Mouse (Mus musculus): ENCODE measurements around the gene Ppp1r21. TPM values are rescaled to one million over a fixed set of nuclear protein-coding genes. Genes with fewer than 3 reads are reported as not detected.

Gene Ppp1r21
- polyA plus RNA-seq, 1 experiment from 2014 or later, result 16.6 TPM

GRCm38 (mm10) chr17:88629381-88629759 is 99.5 kb downstream of the Ppp1r21 start:
- DNase-seq (ENCODE audit: low spot score), result peak; percentile 34
- H3K4me2 ChIP-seq, result peak overlapping the region; percentile 20
- H3K9me3 ChIP-seq (ENCODE audit: control insufficient read depth, low read length), result no peaks in the 10 kb centered on the region
- H3K4me3 ChIP-seq (ENCODE audit: low read depth, low read length), result no peak overlapping the region
- no peaks in the 10 kb centered on the region for H3K27me3 ChIP-seq (replicated peaks; ENCODE audit: control insufficient read depth, insufficient read depth, low read length)
- WGBS, result 12% methylated on average over 4 of the region's 4 CpGs
- H3K36me3 ChIP-seq (ENCODE audit: control insufficient read depth, insufficient read depth, low read length), result no peaks in the 10 kb centered on the region
- peak; percentile 27 for ATAC-seq (replicated peaks; ENCODE audit: low FRiP score)
- no peak overlapping the region for H3K9ac ChIP-seq (ENCODE audit: low read depth, low read length)
- peak overlapping the region; percentile 62 for H3K27ac ChIP-seq (ENCODE audit: low read depth, low read length)
- H3K4me1 ChIP-seq (replicated peaks; ENCODE audit: control insufficient read depth, insufficient read depth, low read length), result peaks cover 12% of the 10 kb centered on the region

DNA sequence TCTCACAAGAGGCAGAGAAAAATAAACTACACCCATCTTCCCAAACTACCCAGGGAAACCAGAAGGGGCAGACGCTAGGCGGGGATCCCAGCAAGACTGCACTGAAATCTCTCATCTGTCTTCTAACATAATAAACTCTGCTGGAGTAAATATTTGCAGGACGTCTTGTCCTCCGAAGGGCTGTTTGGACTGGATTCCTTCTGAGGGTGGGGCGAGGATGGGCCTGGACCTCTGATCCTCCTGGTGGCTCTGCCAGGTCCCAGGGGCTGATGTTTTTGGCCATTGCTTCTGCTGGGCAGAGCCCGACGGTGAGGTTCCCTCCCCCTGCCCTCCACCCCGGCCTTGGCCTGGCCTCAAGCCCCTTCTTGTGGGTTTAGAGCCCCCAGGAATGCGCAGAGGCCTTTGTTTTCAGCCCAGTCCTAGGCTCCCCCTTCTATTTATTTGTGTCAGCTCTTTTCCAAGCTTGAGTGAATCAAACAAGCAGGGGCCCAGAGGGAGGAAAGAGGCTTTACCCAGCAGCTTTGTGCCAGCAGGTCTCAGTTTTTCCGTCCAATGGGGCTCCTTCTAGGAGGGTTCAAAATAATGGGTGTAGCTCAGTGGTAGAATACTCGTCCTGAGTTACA is 100.1 kb downstream of the Ppp1r21 start:
- Histone ChIP-seq H3K27me3 (replicated peaks; ENCODE audit: control insufficient read depth, insufficient read depth, low read length) (no peaks in the 10 kb centered on the region), H3K4me2 (no peak overlapping the region; the same call in none of the 2 replicates), H3K27ac (ENCODE audit: low read depth, low read length) (peak overlapping the region; percentile 62), H3K4me3 (ENCODE audit: low read depth, low read length) (no peak overlapping the region), H3K9ac (ENCODE audit: low read depth, low read length) (no peak overlapping the region), H3K4me1 (replicated peaks; ENCODE audit: control insufficient read depth, insufficient read depth, low read length) (peaks cover 12% of the 10 kb centered on the region), H3K9me3 (ENCODE audit: control insufficient read depth, low read length) (no peaks in the 10 kb centered on the region), H3K36me3 (ENCODE audit: control insufficient read depth, insufficient read depth, low read length) (no peaks in the 10 kb centered on the region)
- 47% methylated on average over 11 of the region's 11 CpGs for WGBS
- DNase-seq (ENCODE audit: low spot score), result peak; percentile 25
- ATAC-seq (replicated peaks; ENCODE audit: low FRiP score), result no peak

DNA sequence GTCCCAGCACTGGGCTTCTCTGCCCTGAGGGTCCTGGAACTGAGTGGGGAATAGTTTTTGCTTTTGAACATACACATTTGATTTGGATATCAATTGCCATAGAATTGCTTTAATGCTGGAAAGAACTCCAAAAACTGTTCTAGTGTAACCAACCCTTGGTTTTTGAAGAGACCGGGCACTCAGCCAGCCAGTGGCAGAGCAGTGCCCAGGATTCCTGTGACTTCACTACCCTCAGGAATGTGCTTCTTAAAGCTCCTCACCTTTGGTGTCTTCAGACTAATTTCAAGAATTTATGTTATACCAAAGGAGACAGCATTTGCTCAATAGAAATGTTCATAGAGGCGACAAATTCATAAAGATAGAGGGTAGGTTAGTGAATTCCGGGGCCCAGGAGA is 100.6 kb downstream of the Ppp1r21 start:
- H3K27me3 ChIP-seq (replicated peaks; ENCODE audit: control insufficient read depth, insufficient read depth, low read length), result no peaks in the 10 kb centered on the region
- no peak overlapping the region for H3K9ac ChIP-seq (ENCODE audit: low read depth, low read length)
- DNase-seq (ENCODE audit: low spot score), result peak; percentile 6
- no peak for ATAC-seq (replicated peaks; ENCODE audit: low FRiP score)
- H3K4me2 ChIP-seq, result no peak overlapping the region
- H3K9me3 ChIP-seq (ENCODE audit: control insufficient read depth, low read length), result no peaks in the 10 kb centered on the region
- WGBS, result 75% methylated on average over 3 of the region's 3 CpGs
- H3K4me3 ChIP-seq (ENCODE audit: low read depth, low read length), result no peak overlapping the region
- no peak overlapping the region for H3K27ac ChIP-seq (ENCODE audit: low read depth, low read length)
- no peaks in the 10 kb centered on the region for H3K36me3 ChIP-seq (ENCODE audit: control insufficient read depth, insufficient read depth, low read length)
- H3K4me1 ChIP-seq (replicated peaks; ENCODE audit: control insufficient read depth, insufficient read depth, low read length), result peaks cover 11% of the 10 kb centered on the region

DNA sequence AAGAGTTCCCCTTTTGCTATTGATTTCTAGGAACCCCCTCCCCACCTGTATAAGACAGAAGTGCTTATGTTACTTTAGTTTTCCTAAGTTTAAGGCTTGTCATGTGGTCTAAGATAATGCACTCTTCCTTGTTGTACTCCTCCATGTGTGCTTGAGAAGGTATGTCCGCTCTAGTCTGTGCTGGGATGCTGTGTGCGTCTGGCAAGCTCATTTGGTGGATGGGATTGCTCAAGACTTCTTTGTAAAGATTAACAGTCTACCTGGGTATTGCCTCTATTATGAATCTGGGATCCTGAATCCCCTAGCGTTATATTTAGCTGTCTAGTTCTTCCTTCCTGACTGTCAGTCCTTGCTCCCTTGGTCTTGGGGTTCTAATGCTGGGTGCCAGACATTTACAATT is 102.7 kb downstream of the Ppp1r21 start:
- Histone ChIP-seq H3K27ac (ENCODE audit: low read depth, low read length) (no peak overlapping the region), H3K4me2 (no peak overlapping the region), H3K27me3 (replicated peaks; ENCODE audit: control insufficient read depth, insufficient read depth, low read length) (no peaks in the 10 kb centered on the region), H3K9ac (ENCODE audit: low read depth, low read length) (no peak overlapping the region), H3K9me3 (ENCODE audit: control insufficient read depth, low read length) (no peaks in the 10 kb centered on the region), H3K4me1 (replicated peaks; ENCODE audit: control insufficient read depth, insufficient read depth, low read length) (peaks cover 10% of the 10 kb centered on the region), H3K36me3 (ENCODE audit: control insufficient read depth, insufficient read depth, low read length) (no peaks in the 10 kb centered on the region), H3K4me3 (ENCODE audit: low read depth, low read length) (no peak overlapping the region)
- DNase-seq (ENCODE audit: low spot score) (peak; percentile 1), ATAC-seq (replicated peaks; ENCODE audit: low FRiP score) (no peak)
- WGBS, result 88% methylated on average over 3 of the region's 3 CpGs

GRCm38 (mm10) chr17:88636076-88636475 is 106.2 kb downstream of the Ppp1r21 start:
- Histone ChIP-seq H3K9me3 (ENCODE audit: control insufficient read depth, low read length) (no peaks in the 10 kb centered on the region), H3K36me3 (ENCODE audit: control insufficient read depth, insufficient read depth, low read length) (no peaks in the 10 kb centered on the region), H3K4me3 (ENCODE audit: low read depth, low read length) (no peak overlapping the region), H3K4me1 (replicated peaks; ENCODE audit: control insufficient read depth, insufficient read depth, low read length) (no peaks in the 10 kb centered on the region), H3K4me2 (no peak overlapping the region), H3K27me3 (replicated peaks; ENCODE audit: control insufficient read depth, insufficient read depth, low read length) (no peaks in the 10 kb centered on the region), H3K9ac (ENCODE audit: low read depth, low read length) (no peak overlapping the region), H3K27ac (ENCODE audit: low read depth, low read length) (no peak overlapping the region)
- DNase-seq (ENCODE audit: low spot score) (no peak), ATAC-seq (replicated peaks; ENCODE audit: low FRiP score) (no peak)
- WGBS, result 88% methylated on average over 14 of the region's 14 CpGs

DNA sequence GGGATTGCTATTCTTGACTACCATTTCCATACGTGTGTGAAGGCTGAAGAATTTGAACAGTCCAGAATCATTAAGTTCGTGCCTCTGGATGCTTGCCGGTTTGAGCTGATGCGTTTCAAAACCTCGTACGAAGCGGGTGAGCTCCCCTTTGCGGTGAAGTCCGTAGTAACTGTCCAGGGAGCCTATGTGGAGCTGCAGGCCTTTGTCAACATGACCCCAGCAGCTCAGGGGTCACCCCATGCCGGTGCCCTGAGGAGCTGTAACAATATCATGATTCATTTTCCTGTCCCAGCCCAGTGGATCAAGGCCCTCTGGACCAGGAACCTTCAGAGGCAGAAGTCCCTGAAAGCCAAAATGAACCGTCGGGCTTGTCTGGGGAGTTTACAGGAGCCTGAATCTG is 106.7 kb downstream of the Ppp1r21 start:
- ATAC-seq (replicated peaks; ENCODE audit: low FRiP score) (peak; percentile 49; the same call in 1 of the 2 replicates), DNase-seq (ENCODE audit: low spot score) (peak; percentile 26)
- no peak overlapping the region for H3K4me2 ChIP-seq
- no peak overlapping the region for H3K9ac ChIP-seq (ENCODE audit: low read depth, low read length)
- H3K9me3 ChIP-seq (ENCODE audit: control insufficient read depth, low read length), result no peaks in the 10 kb centered on the region
- H3K27ac ChIP-seq (ENCODE audit: low read depth, low read length), result no peak overlapping the region
- no peaks in the 10 kb centered on the region for H3K27me3 ChIP-seq (replicated peaks; ENCODE audit: control insufficient read depth, insufficient read depth, low read length)
- 72% methylated on average over 12 of the region's 12 CpGs for WGBS
- H3K4me1 ChIP-seq (replicated peaks; ENCODE audit: control insufficient read depth, insufficient read depth, low read length), result no peaks in the 10 kb centered on the region
- H3K4me3 ChIP-seq (ENCODE audit: low read depth, low read length), result no peak overlapping the region
- H3K36me3 ChIP-seq (ENCODE audit: control insufficient read depth, insufficient read depth, low read length), result no peaks in the 10 kb centered on the region

Other genes starting within 250 kb of the Ppp1r21 start
- gene Foxn2, start 89.4 kb upstream of the Ppp1r21 start, polyA plus RNA-seq (2014; fragmentation: Nextera tagmentation; extraction: Ambion mirVana), result 15.0 and 15.3 TPM in 2 replicates
- 2.8 and 2.9 TPM in 2 replicates for gene Ston1, start 67.6 kb downstream of the Ppp1r21 start, polyA plus RNA-seq (2014; fragmentation: Nextera tagmentation; extraction: Ambion mirVana)
- 0.14 TPM in 1 of 2 replicates, not detected in the other for gene Gtf2a1l, start 138.5 kb downstream of the Ppp1r21 start, polyA plus RNA-seq (2014; fragmentation: Nextera tagmentation; extraction: Ambion mirVana)

Measured in liver, embryonic 11.5 days (tissue).